Mouse (Mus musculus): ENCODE measurements around the gene Wipf1.

DNA sequence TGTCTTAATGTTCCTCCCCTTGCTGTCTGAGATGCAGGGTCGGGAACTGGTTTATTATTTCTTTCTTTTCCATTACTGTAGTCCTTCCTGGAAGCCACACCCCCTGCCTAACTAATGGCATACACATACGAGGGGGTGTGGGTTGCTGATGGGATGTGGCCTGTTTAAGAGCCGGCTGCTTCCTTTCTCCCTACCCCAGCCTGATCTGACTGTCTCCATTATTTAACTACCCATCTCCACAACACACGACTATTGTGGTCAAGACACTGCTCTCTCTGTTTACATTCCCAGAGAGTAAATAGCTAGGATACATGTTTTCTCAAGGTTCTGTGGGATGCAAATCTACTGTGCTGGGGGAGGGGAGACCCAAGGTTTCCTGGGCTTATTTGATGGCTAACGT lies 7.8 kb downstream of the Wipf1 start:
- TF ChIP-seq CTCF (conservative IDR thresholded peaks at IDR 0.05; ENCODE audit: insufficient read depth, insufficient read length, low read depth, low read length) (no peak), POLR2A (IDR thresholded peaks at IDR 0.05; ENCODE audit: low read depth, low read length) (no peak)

Measured in kidney, adult 2 months (tissue).